Mouse (Mus musculus) lung, postnatal 25 days (tissue): ENCODE results near the gene Gm7951.
"Not testable (repeated sequence)": the region's sequence is repeated elsewhere in the genome, so short reads cannot be mapped to it uniquely, and the experiment has no call there.

Source experiments
- DNase-seq: peaks from one replicate; pipeline ENCODE4 v3.0.0; 2022; ENCODE audit warnings: low spot score

Gm7951 gene

DNA sequence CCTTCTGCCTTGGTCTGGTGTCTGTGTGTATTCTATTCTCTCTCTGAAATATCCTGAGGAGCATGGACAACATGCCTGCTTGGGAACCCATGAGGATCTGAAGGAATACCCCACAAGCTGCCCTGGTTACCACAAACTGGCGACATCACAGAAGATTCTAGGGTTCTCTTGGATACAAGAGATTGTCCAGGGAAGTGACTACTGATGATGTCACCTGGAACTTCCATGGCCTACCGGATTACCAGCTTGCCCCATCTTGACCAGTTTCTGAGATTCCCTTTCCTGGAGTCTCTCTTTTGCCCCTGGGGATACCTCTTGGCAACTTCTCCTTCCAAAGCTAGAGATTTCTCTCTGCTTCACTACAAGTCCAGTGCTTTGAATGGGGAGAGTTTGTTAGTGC is at the start of gene Gm7951:
Gm7951 (minus strand) TSS at position 101 of the 400 bp plus-strand sequence.
- not testable (repeated sequence) for DNase-seq

DNA sequence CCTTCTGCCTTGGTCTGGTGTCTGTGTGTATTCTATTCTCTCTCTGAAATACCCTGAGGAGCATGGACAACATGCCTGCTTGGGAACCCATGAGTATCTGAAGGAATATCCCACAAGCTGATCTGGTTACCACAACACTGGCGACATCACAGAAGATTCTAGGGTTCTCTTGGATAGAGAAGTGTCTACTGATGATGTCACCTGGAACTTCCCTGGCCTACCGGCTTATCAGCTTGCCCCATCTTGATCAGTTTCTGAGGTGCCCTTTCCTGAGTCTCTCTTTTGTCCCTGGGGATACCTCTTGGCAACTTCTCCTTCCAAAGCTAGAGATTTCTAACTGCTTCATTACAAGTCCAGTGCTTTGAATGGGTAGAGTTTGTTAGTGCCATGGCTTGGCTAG is 45.4 kb upstream of the Gm7951 start, which contains the start of gene Gm17027:
Gm17027 (minus strand) TSS at position 101 of the 400 bp plus-strand sequence.
- DNase-seq, result not testable (repeated sequence)

DNA sequence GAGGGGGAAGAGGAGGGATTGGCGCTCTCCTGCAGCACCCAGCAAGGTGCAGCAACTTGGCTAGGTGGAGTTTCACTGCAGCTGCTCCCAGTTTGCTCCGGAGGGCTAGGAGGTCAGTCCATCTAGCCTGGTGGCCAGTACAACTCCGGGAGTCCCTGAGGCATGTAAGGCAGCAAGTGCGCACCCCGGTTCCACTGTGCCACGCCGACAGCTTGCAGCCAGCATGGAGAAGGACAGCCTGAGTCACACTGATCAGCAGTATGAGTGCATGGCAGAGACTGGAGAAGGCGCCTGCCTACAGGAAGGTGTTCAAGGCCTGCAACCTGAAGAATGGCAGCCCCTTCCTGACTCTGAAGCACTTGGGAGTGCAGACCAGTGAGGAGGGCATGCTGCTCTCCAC is 17.4 kb upstream of the Gm7951 start:
- not testable (repeated sequence) for DNase-seq

DNA sequence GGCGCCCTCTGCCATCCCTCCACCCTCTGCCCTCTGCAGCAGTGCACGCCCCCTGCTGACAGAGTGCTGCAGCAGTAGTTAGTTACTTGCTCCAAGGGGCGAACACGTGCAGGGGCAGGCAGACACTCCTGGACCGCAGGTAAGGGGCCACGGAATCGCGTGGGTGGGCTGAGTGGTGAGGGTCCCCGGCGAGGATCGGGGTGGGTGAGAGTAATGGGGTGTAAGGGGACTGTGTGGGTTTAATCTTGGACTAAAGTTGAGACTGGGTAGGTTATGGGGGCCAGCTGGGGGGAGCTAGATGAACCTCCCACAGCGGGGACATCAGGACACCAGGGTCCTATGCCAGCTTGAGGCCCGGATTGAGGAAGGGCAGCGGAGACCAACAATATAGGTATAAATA is 16.6 kb upstream of the Gm7951 start:
- DNase-seq, result not testable (repeated sequence)
